Mouse (Mus musculus): ENCODE measurements around the gene Igfbp2. TPM values are rescaled to one million over a fixed set of nuclear protein-coding genes. Genes with fewer than 3 reads are reported as not detected.

Gene Igfbp2
- polyA plus RNA-seq, 1 experiment from 2014 or later = 17.9 TPM

Other genes starting within 250 kb of the Igfbp2 start
- gene Smarcal1, start 241.3 kb upstream of the Igfbp2 start, polyA plus RNA-seq (2015; fragmentation: Nextera tagmentation; extraction: Ambion mirVana) = 7.4 and 7.6 TPM in 2 replicates
- gene Ankar, start 123.9 kb upstream of the Igfbp2 start, polyA plus RNA-seq (2015; fragmentation: Nextera tagmentation; extraction: Ambion mirVana) = not detected in 2 replicates
- 749 and 899 TPM in 2 replicates for gene Rpl37a, start 113.2 kb upstream of the Igfbp2 start, polyA plus RNA-seq (2015; fragmentation: Nextera tagmentation; extraction: Ambion mirVana)
- gene Igfbp5, start 50.4 kb downstream of the Igfbp2 start, polyA plus RNA-seq (2015; fragmentation: Nextera tagmentation; extraction: Ambion mirVana) = 1.0 and 1.7 TPM in 2 replicates
- gene Tnp1, start 191.4 kb downstream of the Igfbp2 start, polyA plus RNA-seq (2015; fragmentation: Nextera tagmentation; extraction: Ambion mirVana) = not detected in 2 replicates